Mouse (Mus musculus): ENCODE data around the gene Gm29776. TPM values are rescaled to one million over a fixed set of nuclear protein-coding genes. Genes with fewer than 3 reads are reported as not detected.

Gene Gm29776
- total RNA-seq, 2 experiments from 2014 or later = not detected

DNA sequence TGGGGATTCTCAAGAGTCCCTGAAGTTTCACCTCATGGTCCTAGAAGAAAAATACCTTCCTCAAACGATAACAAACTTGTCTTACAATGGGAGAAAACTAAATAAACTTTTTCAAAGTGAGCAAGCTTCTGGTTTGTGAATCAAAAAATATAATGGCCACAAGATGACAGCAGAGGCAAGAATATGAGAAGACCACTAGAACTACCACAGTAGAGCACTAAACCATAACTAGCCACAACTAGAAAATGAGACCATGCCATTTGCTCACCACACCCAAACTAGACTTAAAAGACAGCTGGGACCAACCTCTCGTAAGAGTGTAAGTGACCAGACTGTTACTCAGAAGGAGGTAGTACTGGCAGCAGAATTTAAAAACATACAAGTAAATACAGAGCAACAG is 38.6 kb downstream of the Gm29776 start:
- intact Hi-C loops (cut with DNase I) = no loop called here

DNA sequence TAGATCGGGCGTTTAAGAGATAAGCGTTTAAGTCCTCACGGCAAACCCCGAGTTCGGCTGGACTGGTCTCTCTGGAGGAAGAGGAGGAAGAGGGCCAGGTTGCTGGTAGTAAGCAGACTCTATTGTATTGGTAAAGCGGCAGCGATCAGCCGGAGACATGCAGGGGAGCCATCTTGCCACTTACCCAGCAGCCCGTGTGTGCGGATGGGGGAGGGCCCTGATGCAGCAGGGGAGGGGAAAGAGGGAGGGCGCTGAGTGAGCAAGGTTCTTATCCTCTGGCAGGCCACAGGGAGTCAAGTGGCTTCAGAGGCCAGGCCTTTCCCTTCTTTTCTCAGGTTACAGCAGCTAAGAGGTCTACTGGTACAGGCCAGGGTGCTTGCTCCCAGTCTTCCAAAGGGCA is 45.1 kb downstream of the Gm29776 start:
- intact Hi-C loops (cut with DNase I) = loop anchor here (5.0 kb wide), 1 partner anchor 34 kb away; the partner anchor contains the start of genes 1700123O20Rik and Acin1
- peak; percentile 68 to 75 for DNase-seq

More for the DNA sequence above, 38.6 kb downstream of the Gm29776 start:
- no peak for DNase-seq

DNA sequence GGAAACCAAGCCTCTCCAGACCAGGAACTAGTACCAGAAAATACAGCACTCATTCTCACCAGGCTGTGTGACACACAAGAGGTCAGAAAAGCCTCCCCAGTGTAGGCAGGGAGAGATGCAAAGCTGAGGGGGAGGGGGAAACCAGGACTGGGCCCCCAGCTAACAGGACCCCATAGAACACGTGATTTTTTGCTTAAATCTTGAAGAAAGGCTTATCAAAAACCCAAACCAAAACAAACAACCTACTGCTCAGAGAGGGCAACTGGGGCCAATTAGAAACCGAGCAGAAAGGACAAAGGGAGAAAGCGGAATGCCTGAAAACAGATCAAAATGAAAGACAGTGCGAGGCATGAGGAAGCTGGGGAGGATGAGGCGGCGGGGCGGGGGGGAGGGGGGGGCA is 45.8 kb downstream of the Gm29776 start:
- no peak for DNase-seq
- intact Hi-C loops (cut with DNase I) = loop anchor here (5.0 kb wide), 1 partner anchor 35 kb away; the partner anchor contains the start of genes 1700123O20Rik and Acin1

DNA sequence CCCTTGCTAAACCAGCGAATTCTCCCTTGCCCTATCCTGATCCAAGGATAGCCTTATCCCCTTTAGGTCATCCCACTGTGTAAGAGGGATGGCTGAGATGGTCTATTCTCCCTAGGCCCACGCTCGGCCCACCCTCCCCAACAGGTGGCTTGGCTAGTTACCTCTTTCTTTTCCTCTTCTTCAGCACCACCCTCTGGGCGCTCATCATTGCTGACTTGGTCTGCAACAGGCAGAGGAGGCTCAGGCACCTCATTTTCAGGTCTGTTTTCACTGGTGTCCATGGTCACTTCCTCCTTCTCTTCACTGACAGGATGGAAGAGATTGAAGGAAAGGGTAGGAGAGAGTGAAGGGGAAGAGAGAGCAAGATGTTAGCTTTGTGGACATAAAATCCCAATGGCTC is 47.1 kb downstream of the Gm29776 start:
- intact Hi-C loops (cut with DNase I) = loop anchor here (2.0 to 5.0 kb wide), 2 partner anchors 36 to 49 kb away; partner anchors contain the start of genes 1700123O20Rik and Acin1
- DNase-seq = no peak

DNA sequence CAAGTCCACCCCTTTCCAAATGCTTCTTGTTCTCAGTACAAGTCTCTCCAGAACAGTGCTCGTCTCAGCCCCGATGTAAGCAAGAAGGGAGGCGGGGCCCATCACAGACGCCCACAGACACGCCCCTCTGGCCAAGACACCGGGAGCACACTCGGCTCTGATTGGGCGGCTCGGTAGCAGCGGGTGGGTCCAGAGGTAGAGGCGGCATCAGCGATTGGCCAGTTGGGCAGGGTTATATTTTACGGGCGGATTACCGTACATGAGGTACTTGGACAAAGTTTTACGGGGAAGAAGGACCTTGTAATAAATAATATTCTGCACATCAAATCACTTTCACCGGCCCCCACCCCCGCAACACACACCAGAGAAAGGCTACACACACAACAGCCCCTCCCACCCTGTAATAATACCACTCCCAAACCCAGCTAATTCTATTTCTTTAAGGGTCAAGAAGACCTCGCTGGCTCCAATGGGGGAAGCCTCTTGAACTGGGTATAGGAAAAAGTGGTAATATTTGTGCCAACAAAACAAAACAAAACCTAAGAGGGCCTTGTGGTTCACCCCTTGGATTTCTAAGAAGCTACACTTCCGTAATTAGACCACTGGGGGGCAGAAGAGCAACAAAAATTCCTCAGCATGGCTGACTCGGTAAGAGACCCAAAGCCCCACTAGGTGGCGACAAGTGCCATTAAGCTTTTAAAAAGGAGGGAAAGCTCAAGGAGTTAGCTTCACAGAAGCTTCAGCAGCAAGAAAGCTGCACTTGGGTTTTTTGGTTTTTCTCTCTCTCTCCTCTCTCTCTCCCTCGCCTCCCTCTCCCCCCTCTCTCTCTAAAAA is 47.8 kb downstream of the Gm29776 start:
- DNase-seq = peak; percentile 57 to 84
- intact Hi-C loops (cut with DNase I) = loop anchor here (2.0 to 5.0 kb wide), 2 partner anchors 36 to 50 kb away; partner anchors contain the start of genes 1700123O20Rik and Acin1

DNA sequence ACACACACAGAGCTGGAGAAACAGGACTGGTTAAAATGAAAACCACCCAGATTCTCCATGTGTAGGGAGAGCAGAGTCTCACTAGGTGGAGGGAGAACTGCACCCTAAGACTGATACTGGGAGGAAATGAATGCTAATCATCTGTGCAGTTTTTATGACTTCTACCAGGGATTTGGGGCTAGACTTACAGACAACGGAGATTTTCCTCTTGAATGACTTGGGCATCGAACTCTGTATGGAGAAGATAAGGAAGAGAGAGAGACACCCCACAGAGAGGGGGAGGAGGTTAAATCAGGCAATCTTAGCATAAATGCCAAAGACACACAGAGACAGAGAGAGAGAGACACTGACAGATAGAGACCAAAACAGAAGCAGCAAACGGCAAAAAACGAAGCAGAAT is 50.7 kb downstream of the Gm29776 start:
- intact Hi-C loops (cut with DNase I) = loop anchor here (5.0 kb wide), 1 partner anchor 36 kb away; no protein-coding TSS in a partner anchor
- no peak for DNase-seq

DNA sequence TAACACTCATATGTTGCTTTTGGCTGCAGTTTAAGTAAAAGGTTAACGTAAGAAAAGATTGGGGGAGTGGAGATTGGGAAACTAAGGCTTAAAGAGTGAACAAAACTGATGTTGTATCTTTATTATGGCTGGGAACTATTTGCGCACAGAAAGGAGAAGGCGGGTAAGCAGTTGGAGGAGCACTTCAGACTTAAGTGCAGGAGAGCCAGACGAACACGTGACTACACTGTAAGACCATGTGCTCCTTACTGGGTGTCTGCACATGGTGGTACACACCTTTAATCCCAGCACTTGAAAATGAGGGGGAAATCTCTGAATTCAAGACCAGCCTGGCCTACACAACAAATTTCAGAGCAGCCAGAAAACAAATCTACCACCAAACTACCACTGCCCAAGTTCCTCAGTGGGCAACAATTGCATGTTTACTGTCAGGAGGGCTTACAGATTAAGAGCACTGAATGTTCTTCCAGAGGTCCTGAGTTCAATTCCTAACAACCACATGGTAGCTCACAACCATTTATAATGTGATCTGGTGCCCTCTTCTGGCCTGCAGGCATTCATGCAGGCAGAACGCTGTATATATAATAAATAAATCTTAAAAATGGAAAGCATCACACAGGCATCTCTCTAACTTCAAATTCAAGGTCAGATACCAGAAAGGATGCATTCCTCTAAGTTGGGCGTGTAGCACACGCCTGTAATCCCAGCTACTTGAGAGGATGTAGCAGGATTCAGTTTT is 51.6 kb downstream of the Gm29776 start:
- no peak for DNase-seq
- intact Hi-C loops (cut with DNase I) = loop anchor here (5.0 kb wide), 1 partner anchor 35 kb away; no protein-coding TSS in a partner anchor

DNA sequence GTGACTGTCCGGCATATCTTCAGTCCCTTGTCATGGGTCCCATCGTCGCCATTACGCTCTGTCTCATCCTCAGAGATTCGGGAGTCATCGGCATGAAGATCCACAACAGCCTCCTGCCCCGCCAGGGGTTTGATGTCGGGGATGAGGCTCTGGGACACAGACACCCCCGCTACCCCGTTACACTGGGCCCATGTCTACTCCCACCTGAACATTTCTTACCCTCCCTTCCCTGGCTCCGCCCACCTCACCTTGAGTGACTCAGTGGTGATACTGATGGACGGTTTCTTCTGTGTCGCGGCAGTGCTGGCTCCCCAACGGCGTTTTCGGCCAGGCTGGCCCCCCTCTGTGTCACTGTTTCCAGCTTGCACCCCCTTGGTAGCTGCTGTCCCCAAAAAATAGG is 52.2 kb downstream of the Gm29776 start:
- DNase-seq = no peak
- intact Hi-C loops (cut with DNase I) = loop anchor here (5.0 kb wide), 1 partner anchor 34 kb away; no protein-coding TSS in a partner anchor

DNA sequence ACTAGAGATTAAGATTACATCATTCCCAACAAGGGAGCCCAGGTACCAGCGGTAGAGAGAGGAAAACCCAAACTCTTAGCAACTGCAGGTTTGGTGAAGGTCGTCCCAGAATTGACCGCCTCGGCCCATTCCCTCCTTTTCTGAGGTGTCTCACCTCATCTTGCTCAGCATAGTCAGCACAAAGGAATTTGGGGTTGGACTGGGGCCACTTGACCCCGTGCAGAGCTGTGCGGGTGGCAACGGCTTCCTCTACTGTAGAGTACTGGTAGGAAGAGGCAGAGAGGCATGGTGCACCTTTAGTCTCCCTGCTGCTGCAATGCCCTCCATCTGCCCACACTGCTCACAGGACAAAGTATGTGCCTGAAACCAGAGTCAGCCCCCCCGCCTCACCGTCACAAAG is 54.3 kb downstream of the Gm29776 start:
- DNase-seq = no peak
- intact Hi-C loops (cut with DNase I) = no loop called here

DNA sequence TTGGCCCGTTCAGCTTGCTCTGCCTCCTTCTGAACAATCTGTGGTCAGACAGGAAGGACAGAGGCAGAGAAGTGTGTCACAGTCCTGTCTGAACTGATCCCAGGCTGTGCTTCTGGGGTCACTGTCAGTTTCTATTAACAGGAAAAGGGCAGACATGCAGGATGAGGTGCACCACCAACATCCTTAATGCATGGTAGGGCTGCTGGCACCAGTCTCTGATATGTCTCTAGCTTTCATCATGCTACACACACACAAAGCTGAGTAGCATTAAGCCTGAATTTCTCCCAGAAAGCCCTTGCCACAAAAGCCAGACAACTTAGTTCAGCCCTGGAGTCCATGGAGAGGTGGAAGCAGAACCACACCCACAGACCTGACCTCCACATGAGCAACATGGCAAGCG is 55.6 kb downstream of the Gm29776 start:
- no peak for DNase-seq
- intact Hi-C loops (cut with DNase I) = loop anchor here (2.0 kb wide), 1 partner anchor 60 kb away; no protein-coding TSS in a partner anchor

Small RNA genes lying within 50 kb of the gene (microRNA-seq; reads per million reads assigned to microRNA genes)
- gene Mir6948 = 0.36 to 0.74 reads per million in 2 experiments

Other genes with a start within 250 kb of the Gm29776 start
- gene Lrp10, start 234.7 kb downstream of the Gm29776 start, total RNA-seq (2021) = 10 to 100 TPM; 34.2 to 36.1 TPM
- gene Rem2, start 222.7 kb downstream of the Gm29776 start, total RNA-seq (2021) = not detected
- 10 to 100 TPM; 27.7 to 30.7 TPM for gene Prmt5, start 181.3 kb downstream of the Gm29776 start, total RNA-seq (2021)
- gene Haus4, start 144.2 kb downstream of the Gm29776 start, total RNA-seq (2021) = 1 to 10 TPM; 3.1 to 3.8 TPM
- gene Ajuba, start 121.3 kb downstream of the Gm29776 start, total RNA-seq (2021) = 1 to 10 TPM; 1.8 to 2.1 TPM
- gene 4931414P19Rik, start 92.8 kb downstream of the Gm29776 start, total RNA-seq (2021) = 1 to 10 TPM; 1.5 to 3.3 TPM
- gene Psmb5, start 80.8 kb downstream of the Gm29776 start, total RNA-seq (2021) = 100 to 1,000 TPM; 167 to 169 TPM
- gene Psmb11, start 77.4 kb downstream of the Gm29776 start, total RNA-seq (2021) = under 1 TPM in 1 of 2 experiments, not detected in 1; 0.26 TPM
- gene Gm17606, start 57.9 kb downstream of the Gm29776 start, total RNA-seq (2021) = not detected
- under 1 TPM; 0.36 to 0.59 TPM for gene Cdh24, start 57.5 kb downstream of the Gm29776 start, total RNA-seq (2021)
- gene 1700123O20Rik, start 12.6 kb downstream of the Gm29776 start, total RNA-seq (2021) = 10 to 100 TPM in 1 of 2 experiments, 1 to 10 TPM in 1; 7.4 to 11.3 TPM
- 10 to 100 TPM; 63.7 to 64.2 TPM for gene Acin1, start 11.9 kb downstream of the Gm29776 start, total RNA-seq (2021)
- gene Cebpe, start 13.3 kb upstream of the Gm29776 start, total RNA-seq (2021) = not detected
- gene Slc7a8, start 83.1 kb upstream of the Gm29776 start, total RNA-seq (2021) = 10 to 100 TPM; 17.5 to 23.4 TPM
- gene Rnf212b, start 115.3 kb upstream of the Gm29776 start, total RNA-seq (2021) = 1 to 10 TPM; 2.2 TPM
- gene Homez, start 172.1 kb upstream of the Gm29776 start, total RNA-seq (2021) = 1 to 10 TPM; 2.6 to 4.0 TPM
- gene Ppp1r3e, start 178.7 kb upstream of the Gm29776 start, total RNA-seq (2021) = 1 to 10 TPM; 2.9 to 3.0 TPM
- 10 to 100 TPM; 20.9 to 25.9 TPM for gene Bcl2l2, start 184.5 kb upstream of the Gm29776 start, total RNA-seq (2021)
- gene Gm20521, start 184.6 kb upstream of the Gm29776 start, total RNA-seq (2021) = not detected
- 10 to 100 TPM; 51.0 to 53.2 TPM for gene Pabpn1, start 193.7 kb upstream of the Gm29776 start, total RNA-seq (2021)
- gene Slc22a17, start 214.3 kb upstream of the Gm29776 start, total RNA-seq (2021) = 1 to 10 TPM; 1.6 to 1.7 TPM
- gene Efs, start 227.3 kb upstream of the Gm29776 start, total RNA-seq (2021) = 1 to 10 TPM; 2.1 to 2.5 TPM
- not detected for gene Il25, start 233.9 kb upstream of the Gm29776 start, total RNA-seq (2021)
- gene Cmtm5, start 237.4 kb upstream of the Gm29776 start, total RNA-seq (2021) = under 1 TPM in 1 of 2 experiments, not detected in 1; 0.42 TPM

Measured in gastrocnemius, postnatal 36 days (tissue).